Mouse (Mus musculus): ENCODE data around the gene Nags. TPM values are rescaled to one million over a fixed set of nuclear protein-coding genes. Genes with fewer than 3 reads are reported as not detected.
A peak's percentile ranks its signal among the peaks of the same experiment; 100 is the strongest.

Nags gene
- polyA plus RNA-seq, 1 experiment from 2014 or later = 37.9 TPM

DNA sequence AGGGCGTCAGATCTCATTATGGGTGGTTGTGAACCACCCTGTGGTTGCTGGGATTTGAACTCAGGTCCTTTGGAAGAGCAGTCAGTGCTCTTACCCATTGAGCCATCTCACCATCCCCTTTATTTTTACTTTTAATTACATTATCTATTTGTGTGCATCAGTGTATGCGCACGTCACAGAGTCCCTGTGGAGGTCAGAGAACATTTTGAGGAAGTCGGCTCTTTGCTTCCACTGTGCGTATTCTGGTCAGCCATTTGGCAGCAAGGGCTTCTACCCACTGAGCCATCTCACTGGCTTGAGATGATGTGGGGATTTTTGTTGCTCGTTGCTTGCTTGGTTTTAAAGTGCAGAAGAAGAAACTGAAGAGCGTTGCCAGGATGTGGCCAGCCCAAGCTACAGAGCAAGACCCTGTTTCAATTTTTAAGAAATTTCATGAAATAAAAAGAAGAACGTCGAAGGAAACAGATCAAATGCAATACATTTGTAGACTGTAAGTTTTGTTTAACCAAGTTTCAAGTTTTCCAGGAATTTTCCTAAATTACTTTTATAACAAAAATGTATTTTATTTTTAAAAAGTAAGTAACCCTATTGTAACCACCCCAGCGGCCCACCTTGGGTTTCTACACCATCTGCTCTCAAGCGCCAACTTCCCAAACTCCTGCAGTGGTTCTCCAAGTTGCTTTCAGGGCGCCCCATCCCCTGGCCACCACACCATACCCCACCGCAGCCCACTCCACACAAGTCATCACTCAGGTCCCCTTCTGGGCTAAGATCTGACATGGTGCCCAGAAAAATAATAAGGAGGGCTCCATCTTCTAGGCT lies 7.5 kb upstream of the Nags start:
- Histone ChIP-seq H3K9me3 (ENCODE audit: control insufficient read depth) (no peaks in the 10 kb centered on the region), H3K36me3 (ENCODE audit: control insufficient read depth, insufficient read depth) (no peaks in the 10 kb centered on the region; the same call in 1 of the 2 replicates), H3K27ac (ENCODE audit: low read depth, low read length) (no peak overlapping the region), H3K4me3 (ENCODE audit: low read depth, low read length) (peak overlapping the region; percentile 21; the same call in 1 of the 2 replicates), H3K4me1 (replicated peaks; ENCODE audit: control insufficient read depth, insufficient read depth, low read length) (peaks cover 3% of the 10 kb centered on the region; the same call in 1 of the 2 replicates), H3K27me3 (replicated peaks; ENCODE audit: control insufficient read depth, insufficient read depth, low read length) (no peaks in the 10 kb centered on the region), H3K9ac (ENCODE audit: low read depth, low read length) (no peak overlapping the region), H3K4me2 (replicated peaks; ENCODE audit: low read depth) (peak overlapping the region; percentile 61)
- no peak for ATAC-seq
- TF ChIP-seq CTCF (IDR thresholded peaks at IDR 0.05; ENCODE audit: low read depth) = no peak
- 44% methylated on average over 13 of the region's 13 CpGs for WGBS

DNA sequence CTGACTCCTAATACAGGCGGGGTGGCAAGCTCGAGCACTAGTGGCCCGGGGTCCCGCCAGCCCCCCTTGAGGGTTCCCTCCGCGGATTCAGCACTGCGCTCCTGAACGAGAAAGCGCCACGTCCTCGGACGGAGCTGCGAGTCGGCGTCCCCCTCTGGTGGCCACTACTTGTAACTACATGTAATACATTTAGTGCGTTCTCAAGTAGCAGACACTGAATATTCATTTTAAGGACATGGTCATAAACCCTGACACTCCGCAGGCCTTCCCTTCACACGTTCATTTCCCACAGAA lies 6.9 kb upstream of the Nags start:
- Histone ChIP-seq H3K27ac (ENCODE audit: low read depth, low read length) (no peak overlapping the region), H3K4me3 (ENCODE audit: low read depth, low read length) (peak overlapping the region; percentile 21; the same call in 1 of the 2 replicates), H3K9ac (ENCODE audit: low read depth, low read length) (no peak overlapping the region), H3K36me3 (ENCODE audit: control insufficient read depth, insufficient read depth) (no peaks in the 10 kb centered on the region; the same call in 1 of the 2 replicates), H3K4me2 (replicated peaks; ENCODE audit: low read depth) (peak overlapping the region; percentile 61), H3K27me3 (replicated peaks; ENCODE audit: control insufficient read depth, insufficient read depth, low read length) (no peaks in the 10 kb centered on the region), H3K9me3 (ENCODE audit: control insufficient read depth) (no peaks in the 10 kb centered on the region), H3K4me1 (replicated peaks; ENCODE audit: control insufficient read depth, insufficient read depth, low read length) (peaks cover 3% of the 10 kb centered on the region; the same call in 1 of the 2 replicates)
- under 1% methylated on average over 18 of the region's 18 CpGs for WGBS
- peak; percentile 98 for TF ChIP-seq CTCF (IDR thresholded peaks at IDR 0.05; ENCODE audit: low read depth)
- no peak for ATAC-seq

DNA sequence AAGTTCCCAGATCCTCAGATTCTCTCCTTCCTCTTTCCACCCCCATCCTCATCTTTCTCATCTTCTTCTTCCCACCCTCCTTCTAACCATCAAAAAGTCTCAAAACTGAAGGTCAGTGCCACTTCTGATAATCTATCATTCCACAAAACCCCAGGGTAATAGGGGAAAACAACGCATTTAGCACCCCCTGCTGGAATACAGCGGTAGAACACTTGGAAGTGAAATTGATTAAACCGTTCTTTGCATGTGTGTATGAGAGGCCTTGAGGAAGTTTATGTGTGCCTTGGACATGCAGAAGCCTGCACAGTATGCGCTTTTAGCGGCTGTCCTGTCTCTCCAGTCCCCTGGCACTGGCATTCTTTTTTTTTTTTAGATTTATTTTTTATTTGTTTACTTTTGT lies 4.8 kb upstream of the Nags start:
- no peak overlapping the region for H3K27ac ChIP-seq (ENCODE audit: low read depth, low read length)
- no peak overlapping the region for H3K4me2 ChIP-seq (replicated peaks; ENCODE audit: low read depth)
- H3K36me3 ChIP-seq (ENCODE audit: control insufficient read depth, insufficient read depth) = no peaks in the 10 kb centered on the region; the same call in 1 of the 2 replicates
- H3K27me3 ChIP-seq (replicated peaks; ENCODE audit: control insufficient read depth, insufficient read depth, low read length) = no peaks in the 10 kb centered on the region
- peaks cover 3% of the 10 kb centered on the region; the same call in 1 of the 2 replicates for H3K4me1 ChIP-seq (replicated peaks; ENCODE audit: control insufficient read depth, insufficient read depth, low read length)
- H3K9me3 ChIP-seq (ENCODE audit: control insufficient read depth) = no peaks in the 10 kb centered on the region
- TF ChIP-seq CTCF (IDR thresholded peaks at IDR 0.05; ENCODE audit: low read depth) = peak; percentile 83
- WGBS = 3% methylated on average over 5 of the region's 5 CpGs
- H3K4me3 ChIP-seq (ENCODE audit: low read depth, low read length) = no peak overlapping the region
- no peak for ATAC-seq
- no peak overlapping the region for H3K9ac ChIP-seq (ENCODE audit: low read depth, low read length)

DNA sequence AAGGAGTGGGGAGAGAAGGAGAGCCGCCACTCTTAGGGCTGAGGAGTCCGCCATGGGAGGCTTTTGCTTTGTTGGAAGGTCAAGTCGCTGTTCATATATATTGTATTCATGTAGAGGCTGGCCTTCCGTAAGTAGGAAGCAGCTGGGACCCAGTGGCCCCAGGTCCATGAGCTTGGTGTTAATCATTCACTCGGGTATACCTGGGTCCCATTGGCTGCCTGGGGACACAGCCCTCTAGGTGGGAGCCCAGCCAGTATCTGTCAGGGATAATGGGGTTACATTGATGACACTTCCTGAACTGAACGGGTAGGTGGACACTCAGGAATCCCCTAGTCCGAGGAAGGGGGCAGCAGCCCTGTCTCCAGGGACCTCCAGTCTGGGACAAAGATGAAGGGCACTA lies 3.0 kb upstream of the Nags start:
- TF ChIP-seq CTCF (IDR thresholded peaks at IDR 0.05; ENCODE audit: low read depth) = no peak
- peaks cover 3% of the 10 kb centered on the region; the same call in 1 of the 2 replicates for H3K4me1 ChIP-seq (replicated peaks; ENCODE audit: control insufficient read depth, insufficient read depth, low read length)
- no peaks in the 10 kb centered on the region for H3K36me3 ChIP-seq (ENCODE audit: control insufficient read depth, insufficient read depth)
- H3K27me3 ChIP-seq (replicated peaks; ENCODE audit: control insufficient read depth, insufficient read depth, low read length) = 0 out of 2 replicates have a peak, but pooled peaks cover 4% of the 10 kb centered on the region
- H3K9ac ChIP-seq (ENCODE audit: low read depth, low read length) = no peak overlapping the region
- H3K9me3 ChIP-seq (ENCODE audit: control insufficient read depth) = no peaks in the 10 kb centered on the region
- peak overlapping the region; percentile 68 for H3K27ac ChIP-seq (ENCODE audit: low read depth, low read length)
- H3K4me3 ChIP-seq (ENCODE audit: low read depth, low read length) = no peak overlapping the region
- peak overlapping the region; percentile 50 for H3K4me2 ChIP-seq (replicated peaks; ENCODE audit: low read depth)
- WGBS = 30% methylated on average over 7 of the region's 7 CpGs
- ATAC-seq = peak; percentile 37; the same call in 1 of the 2 replicates

DNA sequence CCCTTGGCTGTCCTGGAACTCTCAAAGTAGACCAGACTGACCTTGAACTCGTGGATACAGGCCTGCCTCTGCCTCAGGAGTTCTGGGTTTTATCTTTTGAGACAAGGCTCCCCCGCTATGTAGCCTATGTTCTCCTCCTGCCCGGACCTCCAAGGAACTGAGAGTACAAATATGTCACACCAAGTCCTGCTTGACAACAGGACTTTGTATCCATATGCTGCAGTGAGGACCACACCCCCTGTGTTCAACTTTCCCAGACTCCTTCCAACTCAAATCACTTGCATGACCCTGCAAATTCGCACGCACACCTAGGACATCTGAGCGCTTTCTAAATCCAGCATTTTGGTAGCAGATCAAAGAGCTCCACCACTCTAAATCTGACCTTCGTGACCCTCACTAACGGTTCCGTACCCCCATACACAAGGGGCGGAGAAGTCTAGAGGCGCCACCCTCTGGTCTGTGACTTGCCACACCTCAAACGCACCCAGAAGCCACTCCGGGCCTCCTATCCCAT lies 299 bp upstream of the Nags start:
- H3K4me2 ChIP-seq (replicated peaks; ENCODE audit: low read depth) = peak overlapping the region; percentile 67
- TF ChIP-seq CTCF (IDR thresholded peaks at IDR 0.05; ENCODE audit: low read depth) = peak; percentile 45
- ATAC-seq = peak; percentile 75
- H3K27me3 ChIP-seq (replicated peaks; ENCODE audit: control insufficient read depth, insufficient read depth, low read length) = peaks cover 10% of the 10 kb centered on the region; the same call in 1 of the 2 replicates
- peak overlapping the region; percentile 58 for H3K9ac ChIP-seq (ENCODE audit: low read depth, low read length)
- H3K36me3 ChIP-seq (ENCODE audit: control insufficient read depth, insufficient read depth) = no peaks in the 10 kb centered on the region; the same call in 1 of the 2 replicates
- H3K4me3 ChIP-seq (ENCODE audit: low read depth, low read length) = peak overlapping the region; percentile 53
- peak overlapping the region; percentile 94 for H3K27ac ChIP-seq (ENCODE audit: low read depth, low read length)
- H3K9me3 ChIP-seq (ENCODE audit: control insufficient read depth) = no peaks in the 10 kb centered on the region
- H3K4me1 ChIP-seq (replicated peaks; ENCODE audit: control insufficient read depth, insufficient read depth, low read length) = peaks cover 2% of the 10 kb centered on the region; the same call in 1 of the 2 replicates
- WGBS = 19% methylated on average over 13 of the region's 13 CpGs

DNA sequence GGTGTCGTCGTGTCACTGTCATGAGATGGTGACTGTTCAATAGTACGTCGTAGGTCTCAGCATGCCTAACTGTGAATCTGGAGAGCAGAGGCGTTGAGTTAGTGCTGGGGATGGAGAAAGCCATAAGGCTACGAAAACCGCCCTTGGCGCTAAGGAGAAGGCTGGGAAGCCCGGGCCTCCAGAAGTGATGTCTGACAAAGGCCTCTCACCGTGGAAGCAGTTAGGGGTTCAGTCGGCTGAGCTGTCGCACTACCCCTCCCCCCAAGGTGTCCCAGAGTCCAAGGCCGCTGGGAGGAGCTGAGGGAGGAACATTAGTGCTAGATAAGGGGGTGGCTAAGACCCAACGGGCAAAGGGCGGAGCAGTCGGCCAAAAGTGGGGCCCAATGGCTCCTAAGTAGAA lies 692 bp downstream of the Nags start:
- Histone ChIP-seq H3K4me1 (replicated peaks; ENCODE audit: control insufficient read depth, insufficient read depth, low read length) (peaks cover 2% of the 10 kb centered on the region; the same call in 1 of the 2 replicates), H3K9me3 (ENCODE audit: control insufficient read depth) (no peaks in the 10 kb centered on the region), H3K4me2 (replicated peaks; ENCODE audit: low read depth) (peak overlapping the region; percentile 67), H3K27me3 (replicated peaks; ENCODE audit: control insufficient read depth, insufficient read depth, low read length) (peaks cover 10% of the 10 kb centered on the region; the same call in 1 of the 2 replicates), H3K9ac (ENCODE audit: low read depth, low read length) (peak overlapping the region; percentile 58), H3K36me3 (ENCODE audit: control insufficient read depth, insufficient read depth) (peaks cover 4% of the 10 kb centered on the region; the same call in 1 of the 2 replicates), H3K4me3 (ENCODE audit: low read depth, low read length) (peak overlapping the region; percentile 53), H3K27ac (ENCODE audit: low read depth, low read length) (peak overlapping the region; percentile 94)
- ATAC-seq = peak; percentile 72
- WGBS = 5% methylated on average over 16 of the region's 16 CpGs
- TF ChIP-seq CTCF (IDR thresholded peaks at IDR 0.05; ENCODE audit: low read depth) = no peak

Measured in intestine, postnatal 0 days (tissue).